Mouse (Mus musculus): ENCODE results near the gene Zfp36l2.
A peak's percentile ranks its signal among the peaks of the same experiment; 100 is the strongest.

The Zfp36l2 gene

GRCm38 (mm10) chr17:84154302-84155028 lies 33.3 kb downstream of the Zfp36l2 start:
- DNase-seq (ENCODE audit: extremely low read depth, low read depth) = peak; percentile 65

GRCm38 (mm10) chr17:84152976-84153786 lies 34.6 kb downstream of the Zfp36l2 start:
- no peak for DNase-seq (ENCODE audit: extremely low read depth, low read depth)

GRCm38 (mm10) chr17:84152206-84152975 lies 35.4 kb downstream of the Zfp36l2 start:
- DNase-seq (ENCODE audit: extremely low read depth, low read depth) = no peak

GRCm38 (mm10) chr17:84151306-84151705 lies 36.4 kb downstream of the Zfp36l2 start:
- no peak for DNase-seq (ENCODE audit: extremely low read depth, low read depth)

GRCm38 (mm10) chr17:84150291-84150690 lies 37.5 kb downstream of the Zfp36l2 start:
- no peak for DNase-seq (ENCODE audit: extremely low read depth, low read depth)

- DNase-seq (ENCODE audit: extremely low read depth, low read depth) = no peak
Observed at GRCm38 (mm10) chr17:84149566-84149965, 38.2 kb downstream of the Zfp36l2 start.

- no peak for DNase-seq (ENCODE audit: extremely low read depth, low read depth)
Observed at GRCm38 (mm10) chr17:84148499-84149484, 39.0 kb downstream of the Zfp36l2 start.

GRCm38 (mm10) chr17:84147183-84148108 lies 40.3 kb downstream of the Zfp36l2 start:
- peak; percentile 79 for DNase-seq (ENCODE audit: extremely low read depth, low read depth)

- no peak for DNase-seq (ENCODE audit: extremely low read depth, low read depth)
Observed at GRCm38 (mm10) chr17:84146458-84147182, 41.1 kb downstream of the Zfp36l2 start.

GRCm38 (mm10) chr17:84145826-84146287 lies 41.9 kb downstream of the Zfp36l2 start:
- peak; percentile 80 for DNase-seq (ENCODE audit: extremely low read depth, low read depth)

GRCm38 (mm10) chr17:84144762-84145599 lies 42.8 kb downstream of the Zfp36l2 start:
- no peak for DNase-seq (ENCODE audit: extremely low read depth, low read depth)

- no peak for DNase-seq (ENCODE audit: extremely low read depth, low read depth)
Observed at GRCm38 (mm10) chr17:84144130-84144529, 43.6 kb downstream of the Zfp36l2 start.

GRCm38 (mm10) chr17:84143219-84143844 lies 44.4 kb downstream of the Zfp36l2 start:
- no peak for DNase-seq (ENCODE audit: extremely low read depth, low read depth)

- DNase-seq (ENCODE audit: extremely low read depth, low read depth) = no peak
Observed at GRCm38 (mm10) chr17:84141691-84142090, 46.1 kb downstream of the Zfp36l2 start.

GRCm38 (mm10) chr17:84140822-84141507 lies 46.8 kb downstream of the Zfp36l2 start:
- no peak for DNase-seq (ENCODE audit: extremely low read depth, low read depth)

- no peak for DNase-seq (ENCODE audit: extremely low read depth, low read depth)
Observed at GRCm38 (mm10) chr17:84137393-84138171, 50.2 kb downstream of the Zfp36l2 start.
